Mouse (Mus musculus): Measurements from ENCODE around the gene Fam184b.

- no peak for TF ChIP-seq CTCF (conservative IDR thresholded peaks at IDR 0.05; ENCODE audit: low read length)
- no peak for TF ChIP-seq NANOG (IDR thresholded peaks at IDR 0.05; ENCODE audit: borderline replicate concordance, low read length)
Measured at GRCm38 (mm10) chr5:45576716-45577115, 62.7 kb downstream of the Fam184b start.

All from E14TG2a.4 (cell line).